Mouse (Mus musculus) E14TG2a.4 (cell line): Measurements from ENCODE around the gene Vti1b.

Experiments
- CTCF ChIP-seq: conservative IDR thresholded peaks from 2 replicates; pipeline ENCODE4 v1.5.1; 2014; ENCODE audit warnings: low read length
- NANOG ChIP-seq: IDR thresholded peaks from 2 replicates; pipeline ENCODE4 v1.6.1; 2014; ENCODE audit warnings: borderline replicate concordance, low read length, mixed read lengths

DNA sequence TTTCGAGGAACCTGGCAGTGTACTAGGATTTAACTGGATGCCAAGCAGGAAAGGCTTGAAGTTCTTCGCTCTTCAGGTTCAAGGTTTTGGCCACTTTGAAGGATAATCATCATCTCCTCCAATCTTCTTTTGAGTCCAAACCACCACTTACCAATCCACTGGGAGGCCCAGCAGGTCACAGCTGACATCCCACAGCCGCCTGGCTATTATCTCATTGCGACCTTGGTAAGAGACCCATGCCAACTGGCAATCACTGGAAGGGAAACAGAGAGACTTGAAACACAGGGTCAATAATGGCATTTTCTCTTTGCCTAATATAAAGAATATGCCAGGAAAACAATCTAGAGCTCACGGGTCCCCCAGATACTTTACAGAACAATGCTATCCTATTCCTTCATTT is 3.5 kb upstream of the Vti1b start:
- no peak for TF ChIP-seq CTCF
- TF ChIP-seq NANOG = no peak
